ENCODE assay signal across 21 mouse cellular contexts in genomic region chr14:94541995-94542394, GRCm38 (mm10).
DNase-seq lines count a peak whose midpoint lies in the region; ATAC-seq and TF ChIP-seq lines count a peak whose summit lies in the region.
"Had no signal": no experiment of that assay in that cellular context is flagged by ENCODE, and none has a peak within 500 bp of the region (broad histone marks: within the 10 kb centered on the region; RNA-seq: fewer than 3 reads in every experiment).

No protein-coding gene starts in this region.

- ATAC-seq in granulocyte monocyte progenitor cell, adult 5-6 weeks (replicated peaks; ENCODE audit: poor library complexity, severe bottlenecking): peak; percentile 46; the same call in 1 of the 2 replicates
- ATAC-seq in hindbrain, postnatal 0 days: no peak
- no peak for ATAC-seq in kidney, embryonic 14.5 days (ENCODE audit: low FRiP score, low TSS enrichment)
- ATAC-seq: forebrain, postnatal 0 days; intestine, postnatal 0 days had no signal

- WGBS in hindbrain, postnatal 0 days: 87% methylated on average over 8 of the region's 8 CpGs
- WGBS in cerebellum, adult 2 months: 81% methylated on average over 8 of the region's 8 CpGs
- WGBS in kidney, embryonic 14.5 days: 82% methylated on average over 8 of the region's 8 CpGs

- no peak for TF ChIP-seq POLR2A in CH12.LX (IDR thresholded peaks at IDR 0.05; ENCODE audit: low read depth, low read length)
- TF ChIP-seq POLR2A in cerebellum, adult 2 months (IDR thresholded peaks at IDR 0.05; ENCODE audit: borderline replicate concordance, insufficient read depth, low read length): no peak

- peak in 1 of 2 experiments; percentile 54; a peak in 2 of 4 replicates for TF ChIP-seq CTCF in CH12.LX (conservative IDR thresholded peaks at IDR 0.05 in 1 of 2, IDR thresholded peaks at IDR 0.05 in 1 of 2; ENCODE audit: low read depth in 2 of 2, low read length in 2 of 2)
- no peak for TF ChIP-seq CTCF in hindbrain, postnatal 0 days (IDR thresholded peaks at IDR 0.05; ENCODE audit: low read depth)
- no peak for TF ChIP-seq CTCF in cerebellum, adult 2 months (IDR thresholded peaks at IDR 0.05; ENCODE audit: borderline replicate concordance, insufficient read depth, low read depth, low read length)

- H3K9me3 ChIP-seq in CH12.LX (replicated peaks; ENCODE audit: low read length): no peaks in the 10 kb centered on the region
- H3K9me3 ChIP-seq in hindbrain, postnatal 0 days (ENCODE audit: low read length): no peaks in the 10 kb centered on the region
- H3K9me3 ChIP-seq in kidney, embryonic 14.5 days (ENCODE audit: control insufficient read depth, low read length): no peaks in the 10 kb centered on the region
- H3K9me3 ChIP-seq: forebrain, embryonic 10.5 days; heart, embryonic 13.5 days; liver, embryonic 15.5 days; midbrain, embryonic 12.5 days had no signal

- H3K27me3 ChIP-seq in CH12.LX (replicated peaks): no peaks in the 10 kb centered on the region
- no peaks in the 10 kb centered on the region for H3K27me3 ChIP-seq in hindbrain, postnatal 0 days (ENCODE audit: insufficient read depth, low read length)
- no peaks in the 10 kb centered on the region for H3K27me3 ChIP-seq in cerebellum, adult 2 months (ENCODE audit: control insufficient read depth, insufficient read depth, low read length)
- H3K27me3 ChIP-seq in kidney, embryonic 14.5 days (ENCODE audit: control insufficient read depth, insufficient read depth, low read length): no peaks in the 10 kb centered on the region
- H3K27me3 ChIP-seq: heart, embryonic 13.5 days; liver, embryonic 15.5 days; midbrain, embryonic 12.5 days had no signal

- peaks cover 11 to 16% of the 10 kb centered on the region in 2 experiments for H3K4me1 ChIP-seq in CH12.LX (ENCODE audit: control insufficient read depth in 1 of 2, insufficient read depth in 2 of 2)
- no peaks in the 10 kb centered on the region for H3K4me1 ChIP-seq in hindbrain, postnatal 0 days (ENCODE audit: insufficient read depth, low read length)
- H3K4me1 ChIP-seq in cerebellum, adult 2 months (ENCODE audit: control insufficient read depth, insufficient read depth, low read length): no peaks in the 10 kb centered on the region
- H3K4me1 ChIP-seq in kidney, embryonic 14.5 days (ENCODE audit: control insufficient read depth, insufficient read depth, low read length): no peaks in the 10 kb centered on the region
- H3K4me1 ChIP-seq: forebrain, embryonic 10.5 days; heart, embryonic 13.5 days; liver, embryonic 15.5 days; midbrain, embryonic 12.5 days had no signal

- H3K36me3 ChIP-seq in CH12.LX (replicated peaks in 1 of 2; ENCODE audit: control insufficient read depth in 1 of 2, insufficient read depth in 1 of 2, low read length in 1 of 2): no peaks in the 10 kb centered on the region
- H3K36me3 ChIP-seq in hindbrain, postnatal 0 days (ENCODE audit: insufficient read depth, low read length): no peaks in the 10 kb centered on the region
- no peaks in the 10 kb centered on the region for H3K36me3 ChIP-seq in kidney, embryonic 14.5 days (ENCODE audit: control insufficient read depth, insufficient read depth, low read length)
- H3K36me3 ChIP-seq: forebrain, embryonic 10.5 days; heart, embryonic 13.5 days; liver, embryonic 15.5 days; midbrain, embryonic 12.5 days had no signal

- dilution Hi-C loops in CH12.LX (cut with MboI; ENCODE audit: extremely low pct_ligation_motif_present, extremely low pct_unique_long_range_greater_than_20kb, low sequenced_read_pairs): no loop called here

- peak; percentile 100 for TF ChIP-seq EP300 in CH12.LX (IDR thresholded peaks at IDR 0.05; ENCODE audit: low read length)

- H3K4me3 ChIP-seq in CH12.LX (replicated peaks in 1 of 3; ENCODE audit: low read depth in 2 of 3, low read length in 2 of 3, poor library complexity in 1 of 3): no peak overlapping the region
- no peak overlapping the region for H3K4me3 ChIP-seq in hindbrain, postnatal 0 days (ENCODE audit: low read length)
- H3K4me3 ChIP-seq in cerebellum, adult 2 months (replicated peaks; ENCODE audit: insufficient read depth, low read depth, low read length): no peak overlapping the region
- no peak overlapping the region for H3K4me3 ChIP-seq in kidney, embryonic 14.5 days (ENCODE audit: low read length)
- H3K4me3 ChIP-seq: forebrain, embryonic 10.5 days; heart, embryonic 13.5 days; liver, embryonic 15.5 days; midbrain, embryonic 12.5 days had no signal

- H3K79me2 ChIP-seq in CH12.LX (replicated peaks; ENCODE audit: control insufficient read depth, extremely low read depth, insufficient read depth, poor library complexity, severe bottlenecking): no peaks in the 10 kb centered on the region

- DNase-seq in A20 (ENCODE audit: low read depth, low spot score): peak; percentile 97
- DNase-seq in CH12.LX (ENCODE audit: extremely low read depth): peak; percentile 97
- DNase-seq in spleen, adult 18-20 months: peak; percentile 32 to 34
- DNase-seq in hindbrain, postnatal 0 days (ENCODE audit: low spot score): no peak
- DNase-seq in cerebellum, adult 2 months: no peak
- DNase-seq: adrenal gland, adult 8-10 months; cerebellum, adult 11-12 months; cerebellum, postnatal 25 days; forebrain, postnatal 0 days; lung, postnatal 10 days; right cerebral cortex, adult 18-20 months; thymus, postnatal 4 days had no signal

- H3K27ac ChIP-seq in CH12.LX (ENCODE audit: insufficient read depth, low read depth): no peak overlapping the region
- no peak overlapping the region for H3K27ac ChIP-seq in hindbrain, postnatal 0 days
- H3K27ac ChIP-seq in cerebellum, adult 2 months (ENCODE audit: insufficient read depth, low read length): no peak overlapping the region
- no peak overlapping the region for H3K27ac ChIP-seq in kidney, embryonic 14.5 days (ENCODE audit: low read depth, low read length)
- H3K27ac ChIP-seq: forebrain, embryonic 10.5 days; heart, embryonic 13.5 days; hindbrain, embryonic 14.5 days; kidney, postnatal 0 days; liver, embryonic 15.5 days; midbrain, embryonic 12.5 days had no signal

- H3K9ac ChIP-seq in CH12.LX (ENCODE audit: insufficient read depth, low read depth): no peak overlapping the region
- H3K9ac ChIP-seq in hindbrain, postnatal 0 days (replicated peaks; ENCODE audit: low read length): no peak overlapping the region
- H3K9ac ChIP-seq in kidney, embryonic 14.5 days (ENCODE audit: low read depth, low read length): no peak overlapping the region
- H3K9ac ChIP-seq: forebrain, postnatal 0 days; heart, embryonic 13.5 days; hindbrain, embryonic 14.5 days; liver, embryonic 15.5 days; midbrain, embryonic 12.5 days had no signal

- TF ChIP-seq RAD21 in CH12.LX (IDR thresholded peaks at IDR 0.05; ENCODE audit: low read depth, low read length): peak; percentile 64

- peak overlapping the region; percentile 15; the same call in 1 of the 2 replicates for H3K4me2 ChIP-seq in CH12.LX (ENCODE audit: insufficient read depth, low read depth, poor library complexity, severe bottlenecking)
- no peak overlapping the region for H3K4me2 ChIP-seq in hindbrain, postnatal 0 days (ENCODE audit: low read depth, low read length)
- H3K4me2 ChIP-seq in kidney, embryonic 14.5 days (replicated peaks; ENCODE audit: low read depth, low read length): no peak overlapping the region
- H3K4me2 ChIP-seq: heart, embryonic 13.5 days; hindbrain, embryonic 14.5 days; liver, embryonic 15.5 days; midbrain, embryonic 12.5 days had no signal

- in situ Hi-C loops in CH12.LX (cut with MboI; ENCODE audit: low pct_ligation_motif_present, low pct_unique_long_range_greater_than_20kb, low sequenced_read_pairs): loop anchor here (25.0 kb wide), 1 partner anchor 255 kb away; no protein-coding TSS in a partner anchor

TF ChIP-seq in CH12.LX, 34 proteins besides CTCF, POLR2A, EP300 and RAD21 (continues in another document):
- TF ChIP-seq KAT2A (IDR thresholded peaks at IDR 0.05; ENCODE audit: insufficient replicate concordance, low read length) (no peak), E2F4 (IDR thresholded peaks at IDR 0.05; ENCODE audit: insufficient replicate concordance, low read depth, low read length) (no peak), UBTF (IDR thresholded peaks at IDR 0.05; ENCODE audit: low read depth, low read length) (no peak), MYC (IDR thresholded peaks at IDR 0.05; ENCODE audit: low read depth, low read length) (peak; percentile 70; the same call in 1 of the 2 replicates), ZMIZ1 (IDR thresholded peaks at IDR 0.05; ENCODE audit: low read depth, low read length) (no peak), MEF2A (IDR thresholded peaks at IDR 0.05; ENCODE audit: borderline replicate concordance, low read depth, low read length) (peak; percentile 94), ELF1 (IDR thresholded peaks at IDR 0.05; ENCODE audit: low read depth, low read length) (peak; percentile 63; the same call in 1 of the 2 replicates), TBP (conservative IDR thresholded peaks at IDR 0.05; ENCODE audit: low read depth, low read length) (no peak), CHD1 (IDR thresholded peaks at IDR 0.05; ENCODE audit: low read depth, low read length) (no peak; the same call in 1 of the 2 replicates), GABPA (IDR thresholded peaks at IDR 0.05; ENCODE audit: insufficient replicate concordance, low read depth, low read length) (no peak), ZNF384 (IDR thresholded peaks at IDR 0.05; ENCODE audit: low read depth, low read length) (peak; percentile 37; the same call in 1 of the 2 replicates), POLR2AphosphoS2 (IDR thresholded peaks at IDR 0.05; ENCODE audit: low read depth, low read length) (no peak), NELFE (IDR thresholded peaks at IDR 0.05; ENCODE audit: low read depth, low read length) (peak; percentile 41; the same call in 1 of the 2 replicates), IRF4 (IDR thresholded peaks at IDR 0.05; ENCODE audit: low read depth, low read length) (peak; percentile 99), PAX5 (IDR thresholded peaks at IDR 0.05; ENCODE audit: low read length) (no peak), MXI1 (IDR thresholded peaks at IDR 0.05; ENCODE audit: low read depth, low read length) (no peak), MAZ (IDR thresholded peaks at IDR 0.05; ENCODE audit: low read depth, low read length) (peak; percentile 74), JUND (conservative IDR thresholded peaks at IDR 0.05; ENCODE audit: low read depth, low read length) (peak; percentile 90), ZKSCAN1 (IDR thresholded peaks at IDR 0.05; ENCODE audit: borderline replicate concordance, low read depth, low read length) (no peak), USF1 (IDR thresholded peaks at IDR 0.05; ENCODE audit: low read depth, low read length) (no peak), USF2 (conservative IDR thresholded peaks at IDR 0.05; ENCODE audit: low read depth, low read length) (no peak), CHD2 (IDR thresholded peaks at IDR 0.05; ENCODE audit: low read length) (peak; percentile 93), HCFC1 (IDR thresholded peaks at IDR 0.05; ENCODE audit: low read depth, low read length) (no peak), BHLHE40 (IDR thresholded peaks at IDR 0.05; ENCODE audit: low read depth, low read length) (peak; percentile 96), ZC3H11A (IDR thresholded peaks at IDR 0.05; ENCODE audit: low read depth, low read length) (no peak), MAX (IDR thresholded peaks at IDR 0.05; ENCODE audit: low read length) (peak; percentile 60; the same call in 1 of the 2 replicates)

Comparison
In these comparisons a context has a peak if more than half of its experiments do, and no peak if none do; other contexts are left out.
1. DNase-seq: peak in A20 (single experiment), CH12.LX (single experiment) and spleen, adult 18-20 months (2 of 2); none in hindbrain, postnatal 0 days (single experiment) and cerebellum, adult 2 months (0 of 2).